Mouse (Mus musculus) lung, postnatal 14 days (tissue): ENCODE results near the gene Trappc3l.
"Not testable (repeated sequence)": the region's sequence is repeated elsewhere in the genome, so short reads cannot be mapped to it uniquely, and the experiment has no call there.

Experiments used
- DNase-seq: peaks from one replicate; pipeline ENCODE4 v3.0.0; 2021

Trappc3l gene

DNA sequence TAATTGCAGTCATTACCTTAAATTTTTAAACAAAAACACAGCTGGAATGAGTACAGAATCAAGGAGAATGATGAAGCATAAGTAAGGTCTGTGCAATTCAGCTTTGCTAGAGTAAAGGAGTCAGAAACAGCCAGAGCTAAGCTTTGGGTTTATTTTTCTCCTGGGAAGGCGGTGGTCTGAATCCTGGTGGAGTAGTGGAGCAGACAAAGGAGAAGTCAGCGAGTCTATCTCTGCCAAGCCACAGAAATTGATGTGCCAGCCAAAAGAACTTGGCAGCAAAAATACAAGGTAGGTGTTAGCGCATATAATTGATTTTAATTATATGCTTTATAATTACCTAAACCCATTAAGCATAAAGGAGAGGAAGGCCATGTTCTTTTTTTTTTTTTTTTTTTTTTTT is at the start of gene Trappc3l:
Gene Trappc3l (plus strand): TSS at position 197 of the 400 bp plus-strand sequence.
- no peak for DNase-seq

DNA sequence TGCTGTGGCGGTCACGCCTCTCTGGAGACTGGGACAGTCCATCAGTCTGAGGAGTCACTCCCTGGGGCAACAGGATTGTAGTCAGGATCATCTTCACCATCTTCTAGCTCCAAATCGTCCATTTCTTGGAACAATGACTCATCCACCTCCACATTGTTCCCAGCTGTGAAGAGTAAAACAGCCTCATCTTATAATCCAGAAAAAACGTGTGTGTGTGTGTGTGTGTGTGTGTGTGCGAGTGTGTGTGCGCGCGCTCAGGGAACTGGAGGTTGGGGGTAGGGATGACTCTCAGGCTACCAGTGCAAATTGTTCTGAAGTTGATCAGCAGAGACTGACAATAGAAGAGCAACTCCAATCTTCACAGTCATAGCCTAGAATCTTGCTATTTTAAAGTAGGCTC is 40.7 kb upstream of the Trappc3l start:
- not testable (repeated sequence) for DNase-seq

DNA sequence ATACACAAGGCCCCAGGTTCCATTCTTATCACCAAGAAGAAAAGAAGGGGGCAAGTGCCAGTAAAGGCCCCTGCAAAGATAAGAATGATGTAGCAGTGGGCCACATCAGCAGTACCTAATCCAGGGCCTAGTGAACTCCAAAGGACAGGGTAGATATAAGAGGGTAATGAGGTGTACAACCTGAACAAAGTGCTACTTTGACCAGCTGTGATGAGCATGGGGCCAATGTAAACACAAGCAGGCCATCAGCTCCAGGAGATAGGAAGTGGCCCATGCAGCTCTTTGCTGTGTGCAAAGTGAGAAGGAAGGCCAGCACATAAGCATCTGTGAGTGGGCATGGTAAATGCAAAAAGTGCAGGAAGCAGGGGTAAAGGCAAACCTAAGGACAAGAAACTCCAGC is 39.0 kb upstream of the Trappc3l start:
- no peak for DNase-seq

DNA sequence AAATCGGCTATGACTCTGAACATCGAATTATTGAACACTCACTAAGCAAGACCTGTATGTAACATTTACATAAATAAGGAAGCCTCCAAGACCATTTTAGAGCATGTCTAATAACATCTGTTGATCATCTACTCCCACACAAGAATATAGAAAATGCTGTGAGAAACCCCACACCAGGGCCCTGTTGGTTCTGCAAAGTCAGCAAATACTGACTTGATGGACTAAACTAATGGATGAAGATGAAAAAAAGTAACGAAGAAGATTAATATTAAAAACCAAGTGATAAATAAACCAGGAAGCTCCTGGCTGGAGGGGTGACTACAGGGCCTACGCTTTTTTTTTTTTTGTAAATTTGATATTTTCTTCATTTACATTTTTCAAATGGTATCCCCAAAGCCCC is 24.8 kb upstream of the Trappc3l start:
- no peak for DNase-seq

DNA sequence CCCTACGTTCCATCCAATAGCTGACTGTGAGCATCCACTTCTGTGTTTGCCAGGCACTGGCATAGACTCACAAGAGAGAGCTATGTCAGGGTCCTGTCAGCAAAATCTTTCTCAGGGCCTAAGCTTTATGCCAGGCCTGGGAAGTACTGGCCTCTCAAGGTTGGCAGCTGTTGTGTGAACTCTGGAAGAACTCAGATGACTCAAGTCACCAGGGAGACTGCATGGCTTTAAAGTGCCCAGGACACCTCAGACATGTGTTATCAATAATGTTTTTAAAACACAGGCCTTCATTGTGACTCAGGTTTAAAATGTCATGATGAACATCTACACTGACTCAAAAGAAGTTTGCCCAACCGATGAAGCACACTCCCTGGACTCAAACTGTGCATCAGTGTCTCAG is 24.2 kb upstream of the Trappc3l start:
- no peak for DNase-seq

DNA sequence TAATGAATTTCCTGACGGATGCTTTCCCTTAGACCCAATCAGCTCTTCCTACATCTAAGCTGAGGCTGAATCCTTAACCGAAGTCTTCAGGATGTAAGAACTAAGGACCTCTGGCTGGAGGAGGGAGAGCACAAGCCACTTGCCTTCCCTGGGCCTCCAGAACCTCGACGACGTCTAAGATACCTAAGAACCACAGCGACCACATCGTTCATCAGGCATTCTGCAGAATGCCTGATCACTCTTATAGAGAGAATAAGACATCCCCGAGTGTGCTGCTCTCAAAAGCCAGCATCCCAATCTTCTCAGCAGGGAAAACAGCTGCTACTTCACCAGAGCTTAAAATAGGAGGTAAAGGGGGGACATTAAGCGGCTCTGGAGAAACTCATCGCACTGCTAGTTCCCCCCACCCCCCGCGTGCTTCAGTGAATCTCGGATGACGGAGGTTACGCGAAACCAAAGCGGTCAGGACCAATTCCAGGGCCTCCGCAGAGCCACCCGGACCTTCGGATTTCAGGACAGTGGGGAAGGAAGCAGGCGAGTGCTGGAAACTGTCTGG is 18.6 kb upstream of the Trappc3l start:
- no peak for DNase-seq

DNA sequence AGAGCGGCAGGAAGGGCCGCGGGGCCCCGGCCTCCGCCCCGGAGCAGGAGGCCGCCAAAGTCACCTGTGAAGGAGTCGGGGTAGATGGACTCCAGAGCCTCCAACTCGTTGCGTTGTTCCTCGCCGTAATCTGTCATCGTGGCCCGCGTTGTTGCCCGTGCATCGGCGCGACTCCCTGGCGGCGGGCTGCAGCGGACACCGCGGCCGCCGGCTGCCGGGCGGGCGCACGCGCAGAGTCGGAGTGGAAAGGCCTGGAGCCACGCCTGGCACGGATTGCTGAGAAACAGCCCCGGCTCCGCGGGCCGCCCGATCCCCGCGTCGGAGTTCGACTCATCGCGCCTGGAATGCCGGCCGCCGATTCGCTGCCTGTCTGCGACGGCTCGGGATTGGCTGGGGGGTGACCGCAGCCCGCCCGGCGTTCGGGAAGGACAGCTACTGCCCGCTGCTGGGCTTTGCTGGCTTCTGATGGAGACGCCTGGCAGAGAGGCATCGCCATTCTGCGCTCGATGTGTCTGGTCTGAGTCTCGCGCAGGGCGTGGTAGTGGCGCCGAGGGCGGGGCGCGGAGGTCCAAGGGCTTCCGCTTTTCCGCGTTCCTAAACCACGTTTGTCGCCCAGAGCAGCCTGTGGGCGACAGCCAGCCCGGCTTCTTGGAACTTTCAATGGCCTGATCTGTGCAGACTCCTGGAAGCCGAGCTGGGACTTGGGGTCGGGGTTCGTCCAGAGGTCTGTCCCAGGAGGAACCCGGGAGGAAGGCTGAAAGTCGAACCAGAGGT is 17.9 kb upstream of the Trappc3l start, which contains the start of gene Rwdd1:
Gene Rwdd1 (minus strand): TSS at position 323 of the 774 bp plus-strand sequence.
- peak; percentile 96 for DNase-seq

DNA sequence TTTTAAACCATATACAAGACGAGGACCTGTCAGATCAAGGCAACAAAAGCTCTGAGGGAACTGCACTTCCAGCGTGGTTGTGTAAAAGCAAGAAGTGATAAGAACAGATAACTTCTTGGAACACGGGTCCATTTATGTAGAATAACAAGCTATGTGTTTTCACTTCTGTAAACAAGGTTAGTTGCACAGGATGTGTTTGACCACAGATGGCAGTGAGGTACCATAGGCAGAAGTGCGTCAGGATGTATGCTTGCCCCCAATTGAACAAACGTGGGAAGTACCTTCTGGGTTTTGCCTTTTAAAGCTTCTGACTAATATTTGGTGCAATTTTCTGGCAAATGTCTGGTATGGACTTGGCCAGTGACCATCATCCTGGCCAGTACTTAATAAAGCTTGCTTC is 7.1 kb upstream of the Trappc3l start:
- DNase-seq, result no peak

DNA sequence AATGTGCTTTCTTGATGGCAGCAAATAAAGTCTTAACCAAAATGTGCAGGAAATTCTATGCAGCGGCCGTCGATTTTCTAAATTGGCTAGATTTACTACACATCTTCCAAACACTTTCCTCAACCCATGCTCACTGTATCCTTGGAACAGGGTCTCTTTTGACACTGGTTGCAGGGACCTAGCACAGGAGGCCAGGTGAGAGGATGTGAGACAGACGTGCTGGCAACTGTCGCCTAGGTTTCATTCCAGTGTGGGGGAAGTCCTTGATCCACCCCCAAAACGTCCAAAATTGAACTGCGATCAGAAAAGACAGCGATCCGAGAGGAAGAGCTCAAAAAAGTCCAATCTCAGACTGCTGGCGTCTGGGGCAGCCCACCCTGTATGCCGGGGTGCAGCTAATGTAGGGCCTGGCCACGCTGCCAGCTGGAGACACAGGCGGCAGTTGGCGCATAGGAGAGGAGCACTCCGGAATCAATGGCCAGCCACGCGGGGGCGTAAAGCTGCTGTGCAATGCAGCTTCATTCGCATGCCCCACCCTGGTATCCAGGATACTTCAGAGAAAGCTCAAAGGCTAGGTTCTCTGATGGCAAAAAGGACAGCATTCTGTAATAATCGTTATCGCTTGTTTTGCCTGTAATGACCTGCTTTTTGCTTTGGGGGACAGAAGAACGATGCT is 3.6 kb upstream of the Trappc3l start:
- DNase-seq, result peak; percentile 87

DNA sequence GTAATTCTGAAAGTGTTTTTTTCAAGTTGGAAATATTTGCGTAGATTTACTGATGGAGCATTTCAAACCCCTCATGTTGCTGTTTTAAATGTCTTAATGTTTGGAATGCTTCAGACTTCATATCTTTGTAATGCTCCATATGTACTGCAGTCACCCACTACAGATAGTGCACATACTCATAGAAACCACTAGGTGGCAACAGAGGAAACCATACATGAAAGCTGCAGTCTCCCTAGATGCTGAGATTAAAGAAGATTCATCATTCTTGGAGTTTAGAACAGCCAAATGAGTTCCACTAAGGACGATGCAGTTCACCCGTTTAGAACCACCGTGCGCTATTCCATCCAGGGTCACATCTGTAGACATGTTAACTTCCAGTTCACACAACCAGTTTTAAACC is 810 bp upstream of the Trappc3l start:
- no peak for DNase-seq

DNA sequence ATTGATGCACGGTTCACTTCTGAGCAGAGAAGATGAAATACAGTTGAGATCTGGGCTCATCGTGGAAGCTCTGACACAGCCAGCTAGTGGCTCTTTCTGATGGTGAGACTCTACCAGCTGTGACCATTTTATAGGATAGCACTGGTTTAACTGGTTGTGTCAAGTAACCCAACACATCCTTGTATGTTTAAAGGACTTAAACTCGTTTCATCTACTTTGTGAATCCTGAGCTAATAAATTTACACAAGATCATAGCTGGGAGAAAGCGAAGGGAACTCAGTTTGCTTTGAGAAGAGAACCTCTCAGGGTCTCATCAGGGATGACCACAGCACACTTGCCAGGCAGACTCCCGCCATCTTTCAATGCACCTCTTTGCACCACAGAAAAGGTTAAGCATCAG is 6.8 kb downstream of the Trappc3l start, which contains the start of gene Calhm4:
Gene Calhm4 (minus strand): TSS at position 101 of the 400 bp plus-strand sequence.
- no peak for DNase-seq

DNA sequence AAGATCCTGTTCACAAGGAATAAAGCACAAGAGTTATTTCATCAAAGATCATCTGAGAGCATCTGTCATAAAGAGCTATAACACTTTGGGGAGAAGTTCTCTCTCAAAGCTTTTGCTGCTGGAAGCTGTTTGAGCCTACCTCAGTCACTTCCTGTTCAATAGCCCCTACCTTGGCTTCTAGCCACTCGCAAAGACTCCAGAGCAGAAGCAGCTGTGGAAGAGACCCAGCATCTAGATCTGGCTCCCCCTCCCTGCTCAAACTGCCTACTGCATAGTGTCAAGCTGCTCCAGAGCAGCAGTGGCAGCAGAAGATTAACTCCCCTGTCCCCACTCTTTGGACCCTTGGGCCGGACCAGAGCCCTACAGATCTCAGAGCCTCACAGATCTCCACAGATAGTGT is 16.6 kb downstream of the Trappc3l start:
- no peak for DNase-seq

DNA sequence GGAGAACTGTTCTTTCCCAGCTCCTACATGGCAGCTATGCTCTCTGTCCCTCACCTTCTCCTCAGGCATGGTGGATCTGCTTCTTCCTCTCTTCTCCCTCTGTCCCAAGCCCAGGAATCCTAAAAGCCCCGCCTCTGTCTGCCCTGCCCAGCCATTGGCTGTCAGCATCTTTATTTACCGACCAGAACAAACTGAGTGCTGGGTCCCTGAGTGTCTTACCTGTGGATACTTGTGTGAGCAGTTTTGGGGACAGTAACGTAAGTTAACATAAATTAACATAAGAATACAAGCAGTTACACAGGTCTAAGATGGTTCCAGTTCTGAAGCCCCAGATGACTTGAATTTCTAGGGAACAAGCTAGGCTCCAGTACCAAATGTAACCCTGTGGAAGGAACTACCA is 29.2 kb downstream of the Trappc3l start:
- no peak for DNase-seq

DNA sequence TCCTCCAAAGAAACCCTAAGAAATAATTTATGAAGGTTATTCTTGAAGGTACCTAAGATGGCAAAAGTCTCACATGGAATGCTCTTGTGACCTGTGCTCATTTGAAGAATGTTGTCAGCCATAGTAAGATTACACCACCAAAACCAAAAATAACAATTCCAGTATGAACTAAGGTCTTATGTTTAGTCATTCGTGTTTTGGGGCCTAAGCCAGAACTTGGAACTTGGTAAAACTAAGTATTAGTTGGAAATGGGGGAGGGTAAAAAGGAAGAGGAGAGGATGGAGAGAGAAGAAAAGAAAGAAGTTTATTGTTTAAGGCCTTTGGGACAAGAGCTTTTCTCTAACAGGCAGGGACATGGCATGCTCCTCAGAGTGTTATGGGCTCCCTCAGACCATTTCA is 32.2 kb downstream of the Trappc3l start:
- DNase-seq, result no peak

DNA sequence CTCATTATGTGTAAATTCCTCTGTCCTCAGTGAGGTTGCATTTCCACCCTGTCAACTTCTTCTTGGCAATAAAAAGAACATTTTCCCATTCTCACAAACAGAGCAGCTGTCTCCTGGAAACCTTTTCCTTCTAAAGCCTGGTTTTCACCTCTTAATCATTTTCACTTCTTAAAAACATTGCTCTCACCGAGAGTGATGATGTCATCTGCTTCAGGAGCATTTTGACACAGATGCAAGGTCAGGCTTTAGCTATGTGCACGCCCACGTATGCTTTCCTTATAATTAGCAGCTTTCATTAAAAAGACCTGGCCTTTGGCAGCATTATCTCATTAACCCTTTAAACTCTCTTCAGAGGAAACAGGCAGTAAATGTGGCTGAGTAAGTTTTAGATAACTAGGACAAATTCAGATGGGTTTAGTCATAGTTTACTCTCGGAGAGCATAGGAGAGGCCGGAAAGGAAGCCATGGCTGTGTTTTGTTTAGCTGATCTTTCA is 33.6 kb downstream of the Trappc3l start:
- DNase-seq, result no peak

DNA sequence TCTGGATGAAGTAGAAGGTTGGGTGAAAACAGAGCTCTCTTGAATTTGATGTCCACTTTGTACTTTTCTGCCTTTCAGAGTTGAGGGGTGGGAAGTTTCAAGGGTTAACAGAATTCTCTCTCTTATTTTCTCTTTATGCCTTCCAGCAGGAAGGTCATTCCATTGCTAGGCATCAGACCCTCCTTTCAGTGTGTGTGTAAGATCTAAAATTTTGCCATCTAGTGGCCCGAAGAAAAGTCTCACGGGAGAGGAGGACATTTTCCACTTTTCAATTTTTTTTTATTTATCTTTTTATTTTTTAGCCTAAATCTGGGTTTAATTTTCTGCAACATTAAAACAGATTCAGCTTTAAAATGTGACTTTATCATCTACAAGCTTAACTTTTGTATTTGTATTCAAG is 34.3 kb downstream of the Trappc3l start:
- no peak for DNase-seq

DNA sequence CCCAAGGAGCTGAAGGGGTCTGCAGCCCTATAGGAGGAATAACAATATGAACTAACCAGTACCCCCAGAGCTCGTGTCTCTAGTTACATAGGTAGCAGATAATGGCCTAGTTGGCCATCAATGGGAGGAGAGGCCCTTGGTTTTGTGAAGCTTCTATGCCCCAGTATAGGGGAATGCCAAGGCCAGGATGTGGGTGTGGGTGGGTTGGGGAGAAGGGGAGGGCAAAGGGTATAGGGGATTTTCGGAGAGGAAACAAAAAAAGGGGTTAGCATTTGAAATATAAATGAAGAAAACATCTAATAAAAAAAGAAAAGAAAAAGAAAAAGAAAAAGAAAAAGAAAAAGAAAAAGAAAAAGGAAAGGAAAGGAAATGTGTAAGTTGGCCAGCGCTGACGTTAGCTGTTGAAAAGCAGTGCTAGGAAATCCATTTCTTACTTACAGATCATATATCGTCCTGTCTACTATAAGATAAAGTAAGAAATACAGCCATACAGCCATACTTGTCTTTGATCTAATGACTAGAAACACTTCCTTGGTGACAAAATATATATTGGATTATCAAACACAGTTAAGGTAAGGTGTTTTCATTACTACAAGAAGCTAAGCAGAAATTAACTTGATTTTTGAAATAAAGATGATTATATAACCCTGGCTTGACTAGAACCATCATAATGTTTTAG is 37.3 kb downstream of the Trappc3l start:
- DNase-seq, result no peak

DNA sequence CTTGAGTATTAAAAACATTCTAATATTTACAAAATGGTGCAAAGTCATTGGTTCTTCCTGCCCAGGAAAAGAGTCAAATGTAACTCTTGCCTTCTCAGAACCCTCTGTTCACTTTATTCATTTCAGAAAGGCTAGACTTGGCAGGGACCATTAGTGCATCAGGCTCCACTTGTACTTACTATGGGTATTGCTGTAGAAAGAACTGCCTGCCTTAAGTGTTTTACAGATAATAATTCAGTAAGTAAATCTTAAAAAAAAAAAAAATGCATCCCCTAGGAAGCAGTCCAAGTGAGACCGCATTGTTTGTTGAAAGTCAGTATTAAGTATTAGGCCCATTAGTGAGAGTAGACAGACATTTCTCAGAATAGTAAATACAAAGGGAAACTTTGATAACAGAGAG is 49.1 kb downstream of the Trappc3l start:
- no peak for DNase-seq

DNA sequence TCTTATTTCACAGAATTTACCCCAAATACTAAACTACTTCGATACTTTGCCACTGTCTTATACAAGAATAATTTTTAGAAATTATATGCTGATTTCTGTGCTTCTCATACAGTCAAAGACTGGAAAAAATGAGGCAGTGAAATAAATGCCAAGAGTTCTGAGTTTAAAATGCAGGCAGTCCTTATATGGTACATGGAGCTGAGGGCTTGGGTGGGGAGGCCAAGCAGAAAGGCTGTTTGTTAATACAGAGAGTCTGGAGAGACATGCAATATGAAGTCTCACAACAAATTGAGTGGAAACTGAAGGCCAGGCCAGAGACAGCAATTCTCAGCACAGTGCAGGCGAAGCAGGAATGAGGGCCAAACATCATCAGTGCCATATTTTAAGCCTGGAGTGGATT is 51.1 kb downstream of the Trappc3l start:
- DNase-seq, result no peak

DNA sequence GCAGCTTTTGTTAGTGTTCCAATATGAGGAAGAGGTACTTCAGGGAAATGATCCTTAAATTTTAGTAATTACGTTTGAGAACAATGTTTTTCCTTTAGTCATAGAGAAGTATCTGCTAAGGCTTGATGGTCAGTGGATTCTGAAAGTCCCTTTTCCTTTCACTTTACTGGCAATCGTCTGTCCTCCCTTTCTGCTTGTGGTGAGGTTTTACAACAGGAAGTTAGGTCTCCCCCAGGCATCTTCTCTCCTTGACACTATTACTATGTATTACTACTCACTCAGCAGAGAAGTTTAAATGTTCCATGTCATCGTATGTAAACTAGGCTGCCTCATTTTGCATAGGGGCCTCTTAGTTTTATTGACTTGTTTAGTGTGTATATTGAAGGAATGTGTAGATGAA is 52.1 kb downstream of the Trappc3l start:
- no peak for DNase-seq

DNA sequence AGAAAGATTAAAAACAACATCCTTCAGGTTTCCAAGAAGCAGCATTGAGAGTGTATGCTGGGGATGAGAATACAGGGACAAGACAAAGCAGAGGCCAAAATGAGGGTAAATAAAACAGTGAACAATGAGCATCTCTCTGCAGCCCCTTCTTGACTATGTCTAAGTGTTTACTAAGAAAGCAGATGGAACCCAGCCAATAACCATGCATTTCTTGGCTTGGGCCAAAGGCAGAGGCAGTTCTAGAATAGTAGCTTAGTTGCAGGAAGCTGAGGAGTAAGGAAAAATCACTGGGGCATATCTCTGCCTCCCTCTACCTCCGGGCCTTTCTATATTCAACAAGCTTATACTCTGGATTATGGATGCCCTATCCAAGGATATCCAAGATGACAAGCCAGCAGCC is 53.1 kb downstream of the Trappc3l start:
- no peak for DNase-seq

DNA sequence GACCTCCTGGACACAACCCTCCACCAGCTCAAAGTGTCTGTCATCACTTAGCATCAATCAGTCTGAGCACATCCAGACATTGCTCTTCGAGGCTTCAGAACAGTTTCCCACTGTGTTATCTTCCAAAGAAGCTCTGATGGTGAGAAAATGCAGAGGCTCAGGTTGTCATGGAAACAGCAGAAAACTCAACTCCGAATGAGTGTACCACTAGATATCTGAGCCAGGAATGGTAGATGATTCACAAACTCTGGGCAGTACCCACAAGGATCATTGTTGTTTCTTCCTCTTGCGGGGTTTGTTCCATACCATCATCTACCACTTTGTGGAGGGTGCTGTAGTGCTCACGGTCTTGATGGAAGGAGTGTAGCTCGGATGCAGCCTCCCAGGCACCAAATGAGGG is 54.5 kb downstream of the Trappc3l start:
- no peak for DNase-seq

DNA sequence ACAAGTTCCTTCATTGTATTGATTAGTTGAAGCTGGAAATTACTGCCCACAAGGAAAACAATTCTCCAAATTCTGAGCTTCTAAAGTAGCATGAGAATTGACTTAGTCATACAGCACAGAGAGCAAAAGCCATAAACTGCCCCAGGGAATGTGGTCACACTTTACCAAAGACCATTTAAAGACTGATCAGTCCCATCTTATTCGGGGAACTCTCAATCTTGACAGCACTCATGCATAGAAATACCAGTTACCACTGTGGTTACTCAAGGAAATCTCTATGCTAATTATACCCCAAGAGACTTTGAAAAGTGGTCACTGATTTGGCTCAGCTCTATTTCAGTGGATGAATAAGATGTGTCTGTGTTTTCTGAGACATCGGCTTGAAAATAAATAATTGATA is 57.8 kb downstream of the Trappc3l start:
- no peak for DNase-seq
